In the genomic region with DNA sequence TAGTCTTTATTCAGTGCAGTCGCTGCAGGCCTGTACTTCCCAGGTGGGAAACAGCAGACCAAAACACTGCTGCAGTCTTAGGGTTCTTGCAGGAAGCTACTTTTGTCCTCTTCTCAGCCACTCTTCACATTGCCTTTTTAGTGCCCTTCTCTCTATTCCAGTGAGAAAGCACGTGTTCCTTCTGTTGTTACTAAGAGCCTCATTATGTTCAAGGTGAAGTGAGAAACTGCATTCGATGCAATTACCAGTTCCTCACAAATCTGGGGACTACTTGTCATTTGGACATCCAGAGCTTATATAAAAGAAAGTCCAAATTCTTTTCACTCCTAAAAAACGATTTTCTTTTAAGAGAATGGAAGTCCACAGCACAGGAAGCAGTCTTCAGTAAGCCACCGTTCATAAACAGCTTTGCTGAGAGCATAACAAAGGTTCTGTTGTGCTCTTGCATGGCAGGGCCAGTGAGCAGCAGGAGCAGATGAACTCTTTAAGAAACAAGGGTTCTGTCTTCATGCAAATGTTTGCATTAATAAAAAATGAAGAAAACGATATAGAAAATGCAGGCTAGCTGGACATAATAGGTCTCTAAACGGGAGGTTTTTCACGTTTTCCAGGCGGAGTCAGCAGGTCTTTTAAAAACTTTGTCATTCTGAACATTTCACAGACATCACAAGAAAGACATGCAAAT, we compare ENCODE assay signal across 12 mouse cellular contexts. TPM values are rescaled to one million over a fixed set of nuclear protein-coding genes. Genes with fewer than 3 reads are reported as not detected.
DNase-seq lines count a peak whose midpoint lies in the region; ATAC-seq and TF ChIP-seq lines count a peak whose summit lies in the region.
"Had no signal": no experiment of that assay in that cellular context is flagged by ENCODE, and none has a peak within 500 bp of the region (broad histone marks: within the 10 kb centered on the region; RNA-seq: fewer than 3 reads in every experiment).

No protein-coding gene starts in this region.

- H3K4me2 ChIP-seq in heart, postnatal 0 days (ENCODE audit: low read depth, low read length): peak overlapping the region; percentile 16
- H3K4me2 ChIP-seq in hindbrain, embryonic 11.5 days (replicated peaks; ENCODE audit: low read depth, low read length): no peak overlapping the region
- peak overlapping the region; percentile 32; the same call in 1 of the 2 replicates for H3K4me2 ChIP-seq in midbrain, postnatal 0 days (ENCODE audit: low read depth, low read length, poor library complexity, severe bottlenecking)
- H3K4me2 ChIP-seq: liver, embryonic 15.5 days had no signal

- no peak for TF ChIP-seq EP300 in heart, postnatal 0 days (IDR thresholded peaks at IDR 0.05; ENCODE audit: low read depth)

- no peak for TF ChIP-seq CTCF in heart, postnatal 0 days (IDR thresholded peaks at IDR 0.05; ENCODE audit: low read depth)
- no peak for TF ChIP-seq CTCF in midbrain, postnatal 0 days (IDR thresholded peaks at IDR 0.05)

- H3K4me1 ChIP-seq in heart, postnatal 0 days (ENCODE audit: control insufficient read depth, insufficient read depth): peaks cover 5% of the 10 kb centered on the region
- H3K4me1 ChIP-seq in hindbrain, embryonic 11.5 days (replicated peaks; ENCODE audit: control insufficient read depth, insufficient read depth, low read length): no peaks in the 10 kb centered on the region
- peaks cover 17% of the 10 kb centered on the region; the same call in 1 of the 2 replicates for H3K4me1 ChIP-seq in midbrain, postnatal 0 days (ENCODE audit: insufficient read depth, low read length)
- H3K4me1 ChIP-seq: liver, embryonic 15.5 days had no signal

- no peak overlapping the region for H3K9ac ChIP-seq in heart, postnatal 0 days (replicated peaks; ENCODE audit: low read depth, low read length)
- no peak overlapping the region for H3K9ac ChIP-seq in hindbrain, embryonic 11.5 days (ENCODE audit: low read depth, low read length)
- no peak overlapping the region for H3K9ac ChIP-seq in midbrain, postnatal 0 days (replicated peaks; ENCODE audit: low read length, poor library complexity, severe bottlenecking)
- H3K9ac ChIP-seq: liver, embryonic 15.5 days had no signal

- H3K36me3 ChIP-seq in heart, postnatal 0 days (replicated peaks; ENCODE audit: control insufficient read depth, insufficient read depth, low read length): no peaks in the 10 kb centered on the region
- no peaks in the 10 kb centered on the region for H3K36me3 ChIP-seq in hindbrain, embryonic 11.5 days (ENCODE audit: control insufficient read depth, insufficient read depth, low read length)
- no peaks in the 10 kb centered on the region for H3K36me3 ChIP-seq in midbrain, postnatal 0 days (ENCODE audit: insufficient read depth, low read length)
- H3K36me3 ChIP-seq: liver, embryonic 15.5 days had no signal

- no peak for DNase-seq in heart, postnatal 0 days (ENCODE audit: low spot score)
- DNase-seq in heart, adult 9 months (ENCODE audit: low spot score in 2 of 2): no peak
- peak; percentile 37 for DNase-seq in embryo, embryonic 11 days
- DNase-seq in hindbrain, embryonic 11.5 days (ENCODE audit: low spot score): peak; percentile 10
- peak; percentile 45 for DNase-seq in midbrain, postnatal 0 days (ENCODE audit: low spot score)
- no peak for DNase-seq in gastrocnemius, adult 8-10 months (ENCODE audit: low spot score in 2 of 2)
- no peak for DNase-seq in urinary bladder, postnatal 36 days (ENCODE audit: low spot score in 2 of 2)
- no peak for DNase-seq in adrenal gland, adult (ENCODE audit: inconsistent age in 2 of 2, low spot score in 1 of 2)
- DNase-seq: spleen, adult 18-20 months had no signal

- no peak overlapping the region for H3K4me3 ChIP-seq in heart, postnatal 0 days (ENCODE audit: low read depth, low read length)
- no peak overlapping the region for H3K4me3 ChIP-seq in hindbrain, embryonic 11.5 days (ENCODE audit: low read depth, low read length)
- no peak overlapping the region for H3K4me3 ChIP-seq in midbrain, postnatal 0 days (ENCODE audit: low read depth, low read length)
- H3K4me3 ChIP-seq: erythroblast, embryonic 14.5 days; liver, embryonic 15.5 days; myocyte had no signal

- no peaks in the 10 kb centered on the region for H3K9me3 ChIP-seq in heart, postnatal 0 days (replicated peaks; ENCODE audit: control insufficient read depth, low read length)
- H3K9me3 ChIP-seq in hindbrain, embryonic 11.5 days (ENCODE audit: control insufficient read depth, low read length): no peaks in the 10 kb centered on the region
- no peaks in the 10 kb centered on the region for H3K9me3 ChIP-seq in midbrain, postnatal 0 days (ENCODE audit: low read length)
- H3K9me3 ChIP-seq: liver, embryonic 15.5 days had no signal

- no peak overlapping the region for H3K27ac ChIP-seq in heart, postnatal 0 days (ENCODE audit: low read depth)
- H3K27ac ChIP-seq in hindbrain, embryonic 11.5 days (ENCODE audit: low read depth, low read length): peak overlapping the region; percentile 70
- peak overlapping the region; percentile 62 for H3K27ac ChIP-seq in midbrain, postnatal 0 days (ENCODE audit: low read depth, low read length)
- H3K27ac ChIP-seq: liver, embryonic 15.5 days had no signal

- 40% methylated on average over 9 of the region's 9 CpGs for WGBS in heart, postnatal 0 days
- 22% methylated on average over 9 of the region's 9 CpGs for WGBS in hindbrain, embryonic 11.5 days
- 4% methylated on average over 9 of the region's 9 CpGs for WGBS in midbrain, postnatal 0 days

- no peak for ATAC-seq in heart, postnatal 0 days (ENCODE audit: insufficient read depth, low read depth)
- ATAC-seq in hindbrain, embryonic 11.5 days (ENCODE audit: low FRiP score): peak; percentile 79
- ATAC-seq in midbrain, postnatal 0 days (ENCODE audit: low FRiP score): peak; percentile 49; the same call in 1 of the 2 replicates

- no peaks in the 10 kb centered on the region for H3K27me3 ChIP-seq in heart, postnatal 0 days (ENCODE audit: control insufficient read depth, insufficient read depth, low read length)
- H3K27me3 ChIP-seq in hindbrain, embryonic 11.5 days (ENCODE audit: control insufficient read depth, insufficient read depth, low read length): no peaks in the 10 kb centered on the region
- H3K27me3 ChIP-seq in midbrain, postnatal 0 days (ENCODE audit: insufficient read depth, low read length): no peaks in the 10 kb centered on the region
- H3K27me3 ChIP-seq: liver, embryonic 15.5 days had no signal

RNA-seq across cellular contexts. Expression of a gene that starts 14.4 kb away (rescaled TPM):
- total RNA-seq in heart, postnatal 0 days (2014; rRNA removed; ENCODE audit: low replicate concordance): 24.5 and 32.0 TPM in 2 replicates
- polyA plus RNA-seq in heart, postnatal 0 days (2015; fragmentation: Nextera tagmentation; extraction: Ambion mirVana): 24.6 and 27.8 TPM in 2 replicates
- 102 and 104 TPM in 2 replicates for polyA plus RNA-seq in hindbrain, embryonic 11.5 days (2014; fragmentation: Nextera tagmentation; extraction: Ambion mirVana)
- total RNA-seq in midbrain, postnatal 0 days (2014; rRNA removed): 146 and 158 TPM in 2 replicates
- 171 and 172 TPM in 2 replicates for polyA plus RNA-seq in midbrain, postnatal 0 days (2015; fragmentation: Nextera tagmentation; extraction: Ambion mirVana)
- total RNA-seq in gastrocnemius, adult 8-10 months (2022): 10 to 100 TPM; 15.2 to 21.6 (median 18.8) TPM

RNA-seq across cellular contexts. Expression of a gene that starts 27.3 kb away (rescaled TPM):
- total RNA-seq in heart, postnatal 0 days (2014; rRNA removed; ENCODE audit: low replicate concordance): 12.2 and 22.3 TPM in 2 replicates
- 2.7 and 2.8 TPM in 2 replicates for polyA plus RNA-seq in heart, postnatal 0 days (2015; fragmentation: Nextera tagmentation; extraction: Ambion mirVana)
- polyA plus RNA-seq in hindbrain, embryonic 11.5 days (2014; fragmentation: Nextera tagmentation; extraction: Ambion mirVana): 5.9 TPM in 2 replicates
- 17.1 and 19.2 TPM in 2 replicates for total RNA-seq in midbrain, postnatal 0 days (2014; rRNA removed)
- polyA plus RNA-seq in midbrain, postnatal 0 days (2015; fragmentation: Nextera tagmentation; extraction: Ambion mirVana): 3.4 TPM in 2 replicates
- total RNA-seq in gastrocnemius, adult 8-10 months (2022): 1 to 10 TPM; 6.9 to 9.4 (median 9.2) TPM
- polyA plus RNA-seq: erythroblast, embryonic 14.5 days had no signal

Comparison
In these comparisons a context has a peak if more than half of its experiments do, and no peak if none do; other contexts are left out.
1. DNase-seq: peak in embryo, embryonic 11 days (single experiment), hindbrain, embryonic 11.5 days (single experiment) and midbrain, postnatal 0 days (single experiment); none in heart, postnatal 0 days (single experiment), heart, adult 9 months (0 of 2), gastrocnemius, adult 8-10 months (0 of 2), urinary bladder, postnatal 36 days (0 of 2) and adrenal gland, adult (0 of 2).